Mouse (Mus musculus): Measurements from ENCODE around the gene Akirin2. TPM values are rescaled to one million over a fixed set of nuclear protein-coding genes. Genes with fewer than 3 reads are reported as not detected.

Akirin2 gene
- polyA plus RNA-seq, 1 experiment, result 31.4 TPM

Other genes with a start within 250 kb of the Akirin2 start
- gene Orc3, start 64.0 kb downstream of the Akirin2 start, polyA plus RNA-seq (2012; ENCODE audit: insufficient read depth, insufficient read length, missing spikeins), result 45.3 and 46.0 TPM in 2 replicates
- 29.2 and 29.9 TPM in 2 replicates for gene Rars2, start 64.0 kb downstream of the Akirin2 start, polyA plus RNA-seq (2012; ENCODE audit: insufficient read depth, insufficient read length, missing spikeins)
- 16.0 and 17.7 TPM in 2 replicates for gene Slc35a1, start 136.5 kb downstream of the Akirin2 start, polyA plus RNA-seq (2012; ENCODE audit: insufficient read depth, insufficient read length, missing spikeins)
- not detected in 2 replicates for gene Cfap206, start 179.3 kb downstream of the Akirin2 start, polyA plus RNA-seq (2012; ENCODE audit: insufficient read depth, insufficient read length, missing spikeins)
- not detected in 2 replicates for gene Gm136, start 205.3 kb downstream of the Akirin2 start, polyA plus RNA-seq (2012; ENCODE audit: insufficient read depth, insufficient read length, missing spikeins)
- gene Smim8, start 227.5 kb downstream of the Akirin2 start, polyA plus RNA-seq (2012; ENCODE audit: insufficient read depth, insufficient read length, missing spikeins), result 86.7 and 95.6 TPM in 2 replicates

Data from brown adipose tissue, adult 24 weeks (tissue).